Mouse (Mus musculus) myocyte (in vitro differentiated cells): ENCODE results near the gene Iars2. TPM values are rescaled to one million over a fixed set of nuclear protein-coding genes. Genes with fewer than 3 reads are reported as not detected.
"Not testable (repeated sequence)": the region's sequence is repeated elsewhere in the genome, so short reads cannot be mapped to it uniquely, and the experiment has no call there.

Experiments used
- H3K27me3 ChIP-seq: one replicate; pipeline ENCODE4 v1.6.1; 2011; ENCODE audit not compliant: control insufficient read depth, insufficient read depth, insufficient read length
- H3K36me3 ChIP-seq: one replicate; pipeline ENCODE4 v1.6.1; 2011; ENCODE audit not compliant: control insufficient read depth, insufficient read depth
- H3K4me2 ChIP-seq: one replicate; pipeline ENCODE4 v1.6.1; 2011; ENCODE audit warnings: low read depth, control low read depth
- H3K4me3 ChIP-seq: one replicate; pipeline ENCODE4 v1.5.1; 2011; ENCODE audit warnings: mild to moderate bottlenecking, control low read depth, moderate library complexity
- H3K79me2 ChIP-seq: one replicate; pipeline ENCODE4 v1.6.1; 2011; ENCODE audit not compliant: control insufficient read depth, insufficient read depth
- H3ac ChIP-seq: one replicate; pipeline ENCODE4 v1.6.1; 2011; ENCODE audit not compliant: control insufficient read depth, insufficient read length
- CEBPB ChIP-seq: IDR thresholded peaks from 2 replicates; pipeline ENCODE4 v1.6.1; 2011; ENCODE audit warnings: mild to moderate bottlenecking, moderate library complexity; ENCODE audit not compliant: poor library complexity, insufficient read depth, severe bottlenecking
- E2F4 ChIP-seq: IDR thresholded peaks from one replicate; pipeline ENCODE4 v1.6.1; 2011; ENCODE audit warnings: mild to moderate bottlenecking, control low read depth, moderate library complexity; ENCODE audit not compliant: insufficient read depth
- MAX ChIP-seq: IDR thresholded peaks from one replicate; pipeline ENCODE4 v1.6.1; 2011; ENCODE audit warnings: low read depth, mild to moderate bottlenecking, control low read depth
- MYOD1 ChIP-seq, 3 experiments: IDR thresholded peaks; one replicate each; pipeline ENCODE4 v1.6.1; 2011; ENCODE audit warnings: control low read depth in 2 of 3, low read depth in 2 of 3, mild to moderate bottlenecking in 2 of 3, moderate library complexity in 1 of 3; ENCODE audit not compliant: insufficient read length in 2 of 3, control insufficient read depth in 1 of 3
- MYOG ChIP-seq, 3 experiments: IDR thresholded peaks; one replicate each; pipeline ENCODE4 v1.6.1; 2011; ENCODE audit warnings: control low read depth in 2 of 3, low read depth in 2 of 3, mild to moderate bottlenecking in 2 of 3; ENCODE audit not compliant: insufficient read length in 2 of 3, control insufficient read depth in 1 of 3, insufficient read depth in 1 of 3
- POLR2A ChIP-seq: IDR thresholded peaks from one replicate; pipeline ENCODE4 v1.6.1; 2011; ENCODE audit warnings: low read depth, mild to moderate bottlenecking, control low read depth, moderate library complexity; ENCODE audit not compliant: insufficient read length
- POLR2AphosphoS2 ChIP-seq: IDR thresholded peaks from one replicate; pipeline ENCODE4 v1.6.1; 2011; ENCODE audit warnings: low read depth, control low read depth; ENCODE audit not compliant: insufficient read length
- REST ChIP-seq: IDR thresholded peaks from one replicate; pipeline ENCODE4 v1.6.1; 2011; ENCODE audit warnings: mild to moderate bottlenecking, control low read depth, moderate library complexity; ENCODE audit not compliant: insufficient read depth, insufficient read length
- SRF ChIP-seq: IDR thresholded peaks from one replicate; pipeline ENCODE4 v1.6.1; 2011; ENCODE audit warnings: low read depth; ENCODE audit not compliant: control insufficient read depth, insufficient read length
- TCF12 ChIP-seq: IDR thresholded peaks from one replicate; pipeline ENCODE4 v1.6.1; 2011; ENCODE audit warnings: mild to moderate bottlenecking, control low read depth; ENCODE audit not compliant: poor library complexity, insufficient read depth, severe bottlenecking
- TCF3 ChIP-seq: IDR thresholded peaks from one replicate; pipeline ENCODE4 v1.6.1; 2011; ENCODE audit warnings: low read depth, control low read depth; ENCODE audit not compliant: insufficient read length
- USF1 ChIP-seq: IDR thresholded peaks from one replicate; pipeline ENCODE4 v1.6.1; 2011; ENCODE audit warnings: low read depth, mild to moderate bottlenecking, control low read depth, moderate library complexity
- polyA plus RNA-seq: library from polyadenylated mRNA; unstranded; fragments of >200 nt; fragmentation: generic; extraction: Trizol; gene quantifications from one replicate; pipeline ENCODE4 v1.2.1, GENCODE M21; 2012; ENCODE audit warnings: missing spikeins

The Iars2 gene
- polyA plus RNA-seq, 1 experiment, result 16.2 TPM

DNA sequence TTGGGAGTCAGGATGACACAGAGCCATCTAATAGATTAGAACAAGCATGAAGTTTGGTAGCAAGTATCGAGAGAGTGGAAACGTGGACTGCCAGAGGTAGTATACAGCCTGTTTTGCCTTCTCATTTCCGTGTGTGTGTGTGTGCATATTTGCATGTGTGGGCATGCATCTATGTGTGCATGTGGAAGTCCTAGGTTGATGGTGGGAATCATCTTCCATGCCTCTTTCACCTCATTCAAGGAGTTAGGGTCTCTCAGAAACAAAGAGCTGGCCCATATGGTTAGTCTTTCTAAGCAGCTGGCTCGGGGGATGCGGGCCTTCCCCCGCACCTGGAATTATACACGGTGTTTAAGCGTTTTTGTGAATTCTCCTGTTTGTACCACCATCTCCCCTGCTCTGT, 655 bp upstream of the Iars2 start:
- Histone ChIP-seq H3K4me3 (peak overlapping the region; percentile 62), H3K36me3 (peaks cover 13% of the 10 kb centered on the region), H3K4me2 (peak overlapping the region; percentile 65), H3K79me2 (peaks cover 22% of the 10 kb centered on the region), H3ac (no peak overlapping the region), H3K27me3 (no peaks in the 10 kb centered on the region)
- TF ChIP-seq E2F4 (no peak), POLR2A (no peak), CEBPB (no peak), TCF3 (no peak), POLR2AphosphoS2 (no peak), TCF12 (no peak), MYOG (IDR thresholded peaks at IDR 0.05; ENCODE audit: control insufficient read depth in 1 of 3, insufficient read depth in 1 of 3, insufficient read length in 2 of 3, low read depth in 2 of 3) (no peak), SRF (no peak), USF1 (no peak), REST (no peak), MYOD1 (IDR thresholded peaks at IDR 0.05; ENCODE audit: control insufficient read depth in 1 of 3, insufficient read length in 2 of 3, low read depth in 2 of 3) (no peak), MAX (no peak)

DNA sequence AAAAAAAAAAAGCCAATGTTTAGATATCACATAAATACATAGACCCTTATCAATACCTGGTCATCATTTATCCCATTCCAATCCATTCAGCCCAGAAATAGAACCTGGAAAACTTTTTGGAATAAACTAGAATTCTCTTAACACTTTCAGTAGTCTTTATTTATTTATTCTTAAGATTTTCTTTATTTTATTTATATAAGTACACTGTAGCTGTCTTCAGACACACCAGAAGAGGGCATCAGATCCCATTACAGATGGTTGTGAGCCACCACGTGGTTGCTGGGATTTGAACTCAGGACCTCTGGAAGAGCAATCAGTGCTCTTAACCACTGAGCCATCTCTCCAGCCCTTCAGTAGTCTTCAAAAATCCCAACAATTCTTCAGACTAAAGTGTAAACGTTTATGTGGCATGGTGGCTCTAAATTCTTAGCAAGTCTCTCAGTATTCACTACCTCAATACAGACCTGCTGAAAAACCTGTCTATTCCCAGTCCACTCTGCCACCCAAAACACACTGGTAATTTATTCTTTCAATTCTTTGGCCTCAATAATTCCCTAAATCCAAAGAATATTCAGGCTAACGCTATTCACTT, 1.3 kb downstream of the Iars2 start:
- not testable (repeated sequence) for H3K79me2 ChIP-seq, H3ac ChIP-seq, H3K27me3 ChIP-seq
- H3K36me3 ChIP-seq, result peaks cover 27% of the 10 kb centered on the region
- H3K4me2 ChIP-seq, result peak overlapping the region; percentile 96
- peak overlapping the region; percentile 62 for H3K4me3 ChIP-seq

GRCm38 (mm10) chr1:185315846-185316568, 13.2 kb downstream of the Iars2 start:
- H3K27me3 ChIP-seq, result no peaks in the 10 kb centered on the region
- H3ac ChIP-seq, result no peak overlapping the region
- H3K79me2 ChIP-seq, result no peaks in the 10 kb centered on the region
- TF ChIP-seq MAX, result no peak
- TF ChIP-seq SRF, result no peak
- TF ChIP-seq REST, result no peak
- no peak for TF ChIP-seq POLR2AphosphoS2
- TF ChIP-seq POLR2A, result no peak
- no peak for TF ChIP-seq TCF12
- no peak for TF ChIP-seq E2F4
- no peak overlapping the region for H3K4me2 ChIP-seq
- peaks cover 41% of the 10 kb centered on the region for H3K36me3 ChIP-seq
- H3K4me3 ChIP-seq, result no peak overlapping the region

DNA sequence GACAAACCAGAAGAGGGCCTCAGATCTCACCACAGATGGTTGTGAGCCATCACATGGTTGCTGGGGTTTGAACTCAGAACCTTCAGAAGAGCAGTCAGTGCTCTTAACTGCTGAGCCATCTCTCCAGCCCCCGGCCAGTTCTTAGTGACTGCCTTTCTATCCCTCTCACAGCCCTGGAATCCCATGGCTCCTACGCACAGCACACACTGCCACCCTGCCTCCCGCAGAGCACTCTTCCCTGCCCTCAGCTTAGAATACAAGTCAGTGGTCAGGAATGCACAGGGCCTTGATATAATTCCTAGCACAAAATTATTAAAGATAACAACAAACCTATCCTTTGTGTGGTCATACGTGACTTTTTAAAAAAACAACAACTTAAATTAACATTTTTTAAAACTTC, 14.7 kb downstream of the Iars2 start:
- no peak overlapping the region for H3ac ChIP-seq
- no peaks in the 10 kb centered on the region for H3K79me2 ChIP-seq
- H3K4me2 ChIP-seq, result no peak overlapping the region
- H3K36me3 ChIP-seq, result peaks cover 30% of the 10 kb centered on the region
- TF ChIP-seq TCF12, result no peak
- no peak for TF ChIP-seq E2F4
- no peak for TF ChIP-seq POLR2A
- no peak for TF ChIP-seq TCF3
- no peak for TF ChIP-seq MAX
- no peak for TF ChIP-seq MYOD1 (IDR thresholded peaks at IDR 0.05; ENCODE audit: control insufficient read depth in 1 of 3, insufficient read length in 2 of 3, low read depth in 2 of 3)
- no peak for TF ChIP-seq SRF
- no peak for TF ChIP-seq MYOG (IDR thresholded peaks at IDR 0.05; ENCODE audit: control insufficient read depth in 1 of 3, insufficient read depth in 1 of 3, insufficient read length in 2 of 3, low read depth in 2 of 3)
- TF ChIP-seq USF1, result no peak
- TF ChIP-seq POLR2AphosphoS2, result no peak
- TF ChIP-seq CEBPB, result no peak
- no peak for TF ChIP-seq REST
- no peaks in the 10 kb centered on the region for H3K27me3 ChIP-seq
- no peak overlapping the region for H3K4me3 ChIP-seq

DNA sequence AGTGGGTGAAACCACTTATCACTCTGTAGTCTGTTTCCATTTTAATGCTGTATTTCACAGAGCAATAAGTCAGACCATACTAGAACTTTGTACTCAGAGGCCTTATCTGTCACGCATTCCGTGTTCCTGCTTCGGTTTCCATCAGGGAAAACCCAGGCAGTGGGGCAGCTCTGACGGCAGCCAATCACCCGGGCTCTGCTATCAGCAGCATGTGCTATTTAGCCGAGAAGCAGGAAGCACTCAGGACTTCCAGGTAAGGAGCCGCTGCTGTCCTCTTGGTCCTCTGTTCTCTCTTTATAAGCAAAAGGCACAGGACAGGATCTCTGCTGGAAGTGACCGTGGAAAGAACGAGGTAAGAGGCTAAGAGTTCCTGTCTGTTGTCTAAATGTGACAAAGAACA, 17.2 kb downstream of the Iars2 start:
- H3K36me3 ChIP-seq, result peaks cover 29% of the 10 kb centered on the region
- H3K27me3 ChIP-seq, result no peaks in the 10 kb centered on the region
- no peak overlapping the region for H3K4me3 ChIP-seq
- no peak overlapping the region for H3ac ChIP-seq
- H3K4me2 ChIP-seq, result no peak overlapping the region
- H3K79me2 ChIP-seq, result no peaks in the 10 kb centered on the region
- TF ChIP-seq USF1, result no peak

GRCm38 (mm10) chr1:185308908-185309307, 20.3 kb downstream of the Iars2 start:
- Histone ChIP-seq H3K4me2 (no peak overlapping the region), H3K27me3 (no peaks in the 10 kb centered on the region), H3K4me3 (no peak overlapping the region), H3K79me2 (no peaks in the 10 kb centered on the region), H3K36me3 (peaks cover 28% of the 10 kb centered on the region), H3ac (no peak overlapping the region)
- TF ChIP-seq POLR2AphosphoS2 (no peak), TCF3 (no peak), REST (no peak), MYOD1 (IDR thresholded peaks at IDR 0.05; ENCODE audit: control insufficient read depth in 1 of 3, insufficient read length in 2 of 3, low read depth in 2 of 3) (no peak)
